Mouse (Mus musculus) cerebellum, adult 2 months (tissue): ENCODE measurements around the gene Myo18a. TPM values are rescaled to one million over a fixed set of nuclear protein-coding genes. Genes with fewer than 3 reads are reported as not detected.

Experiments
- DNase-seq, 2 experiments: peaks; one replicate each; pipeline ENCODE4 v3.0.0; 2021
- H3K27ac ChIP-seq: fragments of 200-500 bp; 2 replicates; pipeline ENCODE4 v1.5.1; 2012; ENCODE audit warnings: low read length, control low read depth, inconsistent platforms; ENCODE audit not compliant: insufficient read depth
- H3K27me3 ChIP-seq: fragments of 200-500 bp; 2 replicates; pipeline ENCODE4 v1.6.1; 2012; ENCODE audit warnings: inconsistent platforms, mild to moderate bottlenecking, low read length, moderate library complexity; ENCODE audit not compliant: control insufficient read depth, insufficient read depth
- H3K4me1 ChIP-seq: fragments of 200-500 bp; 2 replicates; pipeline ENCODE4 v1.6.1; 2011; ENCODE audit warnings: low read length; ENCODE audit not compliant: control insufficient read depth, insufficient read depth
- H3K4me3 ChIP-seq: fragments of 200-500 bp; replicated peaks from 2 replicates; pipeline ENCODE3; 2011; ENCODE audit warnings: mild to moderate bottlenecking, low read depth, low read length, control low read depth; ENCODE audit not compliant: insufficient read depth
- CTCF ChIP-seq: fragments of 200-500 bp; IDR thresholded peaks from 2 replicates; pipeline ENCODE4 v1.5.1; 2011; ENCODE audit warnings: low read depth, mild to moderate bottlenecking, control low read depth, low read length, moderate library complexity, borderline replicate concordance; ENCODE audit not compliant: insufficient read depth
- POLR2A ChIP-seq: fragments of 200-500 bp; IDR thresholded peaks from 2 replicates; pipeline ENCODE4 v1.6.1; 2011; ENCODE audit warnings: low read length, control low read depth, borderline replicate concordance; ENCODE audit not compliant: insufficient read depth
- WGBS: fragments of 180-500 bp; shearing (Covaris S2); methylation state at CpG from one replicate; pipeline ENCODE4 v1.1.7; 2018; 5-methylcytosine and 5-hydroxymethylcytosine counted together
- polyA plus RNA-seq: library from polyadenylated mRNA; depleted of rRNA; stranded (reverse); fragments of >200 nt; gene quantifications from 2 replicates; pipeline ENCODE4 v1.2.3, GENCODE M21; 2012

Myo18a gene
- polyA plus RNA-seq, 1 experiment, result 62.1 TPM

DNA sequence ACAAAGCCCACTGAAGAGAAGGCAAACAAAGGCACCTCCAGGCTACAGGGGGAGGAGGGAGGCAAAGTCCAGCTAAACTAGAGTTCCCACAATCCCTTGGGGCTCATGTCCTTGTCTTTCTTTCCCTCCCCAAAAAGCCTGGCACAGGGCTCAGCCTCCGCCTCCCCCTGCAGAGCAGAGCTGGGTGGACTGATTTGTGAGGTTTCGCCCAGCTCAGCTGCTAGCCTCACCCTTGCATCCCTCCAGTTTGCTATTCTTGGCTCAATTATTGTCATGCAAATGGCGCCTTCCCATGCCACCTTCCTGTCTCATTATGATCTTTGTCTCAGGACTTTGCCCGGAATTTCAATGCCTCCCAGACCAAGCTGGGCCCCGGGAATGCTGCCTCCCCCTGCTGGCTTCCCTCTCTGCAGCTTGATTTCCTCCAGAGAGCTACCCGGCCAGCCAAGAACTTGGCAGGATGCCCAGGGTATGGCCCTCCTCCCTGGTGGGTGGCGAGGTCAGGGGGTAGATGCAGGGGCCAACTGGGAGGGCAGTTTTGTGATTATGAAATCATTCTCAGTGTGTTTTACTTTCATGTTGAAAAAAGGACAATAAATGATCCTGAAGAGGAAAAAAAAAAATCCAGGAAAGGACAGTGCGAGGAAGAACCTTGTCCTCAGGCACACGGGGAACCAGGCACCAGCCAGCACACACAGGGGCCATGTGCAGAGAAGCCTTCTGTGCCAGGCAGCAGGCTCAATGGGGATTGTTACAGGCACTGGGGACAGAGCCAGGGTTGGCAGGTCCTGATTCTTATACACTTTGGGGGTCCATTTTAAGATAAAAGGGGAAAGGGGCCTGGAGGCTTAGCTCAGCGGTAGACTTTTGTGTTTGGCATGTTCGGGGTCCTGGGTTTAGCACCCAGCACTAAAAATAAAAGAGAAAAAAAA is 131.0 kb downstream of the Myo18a start, which contains the start of gene Pipox:
TSS of gene Pipox (minus strand) at position 310 of the 932 bp plus-strand sequence.
- no peak within 1 kb of the TSS for H3K4me3 ChIP-seq
- peak within 1 kb of the TSS; percentile 66 for H3K27ac ChIP-seq
- no peaks in the 10 kb centered on the region for H3K27me3 ChIP-seq
- TF ChIP-seq CTCF, result peak; percentile 40; the same call in 1 of the 2 replicates
- no peak for TF ChIP-seq POLR2A
- H3K4me1 ChIP-seq, result peaks cover 26% of the 10 kb centered on the region; the same call in 1 of the 2 replicates
- WGBS, result 10% methylated on average over 11 of the region's 11 CpGs
- DNase-seq, result peak; percentile 88

DNA sequence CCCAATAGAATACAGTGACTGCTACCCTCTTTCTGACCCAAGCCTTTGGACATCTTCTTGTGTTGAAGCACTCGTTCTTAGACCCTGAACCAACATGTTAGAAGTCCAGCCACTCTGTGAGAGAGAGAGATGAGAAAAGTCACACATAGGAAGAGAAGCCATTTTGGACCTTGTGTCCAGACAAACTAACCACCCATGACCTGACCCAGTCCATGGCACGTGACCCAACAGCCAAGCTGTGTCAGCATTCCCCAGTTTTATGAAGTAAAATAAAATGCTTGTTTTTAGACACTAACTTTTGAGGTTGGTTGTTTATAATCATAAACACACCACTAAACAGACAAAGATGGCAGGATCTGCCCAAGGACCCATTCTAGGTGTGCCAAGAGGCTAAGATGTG is 131.9 kb downstream of the Myo18a start:
- Histone ChIP-seq H3K27ac (no peak overlapping the region), H3K4me1 (peaks cover 26% of the 10 kb centered on the region; the same call in 1 of the 2 replicates), H3K27me3 (no peaks in the 10 kb centered on the region), H3K4me3 (no peak overlapping the region)
- no peak for DNase-seq
- 85% methylated on average over 2 of the region's 2 CpGs for WGBS
- TF ChIP-seq CTCF (no peak), POLR2A (no peak)

DNA sequence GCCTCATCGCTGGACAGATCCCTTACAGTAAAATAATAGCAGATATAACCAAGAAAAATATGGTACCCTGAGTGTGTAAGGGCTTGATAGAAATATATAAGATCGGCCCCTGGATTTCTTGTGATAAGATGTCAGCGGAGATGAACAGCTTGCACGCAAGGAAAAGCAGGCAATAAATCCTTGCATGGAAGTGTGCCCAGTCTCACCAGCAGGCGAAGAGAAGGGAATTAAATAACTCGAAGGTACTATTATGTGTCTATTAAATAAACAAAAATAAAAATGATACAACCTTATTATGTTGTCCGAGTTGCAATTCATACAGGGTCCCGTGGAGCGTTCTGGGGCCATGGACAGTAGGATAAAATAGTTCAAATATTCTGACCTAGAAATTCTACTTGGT is 133.0 kb downstream of the Myo18a start:
- TF ChIP-seq POLR2A, result no peak
- no peak overlapping the region for H3K27ac ChIP-seq
- no peak overlapping the region for H3K4me3 ChIP-seq
- H3K27me3 ChIP-seq, result no peaks in the 10 kb centered on the region
- peaks cover 26% of the 10 kb centered on the region; the same call in 1 of the 2 replicates for H3K4me1 ChIP-seq
- DNase-seq, result peak in 1 of 2 experiments; percentile 47
- 39% methylated on average over 9 of the region's 9 CpGs for WGBS

DNA sequence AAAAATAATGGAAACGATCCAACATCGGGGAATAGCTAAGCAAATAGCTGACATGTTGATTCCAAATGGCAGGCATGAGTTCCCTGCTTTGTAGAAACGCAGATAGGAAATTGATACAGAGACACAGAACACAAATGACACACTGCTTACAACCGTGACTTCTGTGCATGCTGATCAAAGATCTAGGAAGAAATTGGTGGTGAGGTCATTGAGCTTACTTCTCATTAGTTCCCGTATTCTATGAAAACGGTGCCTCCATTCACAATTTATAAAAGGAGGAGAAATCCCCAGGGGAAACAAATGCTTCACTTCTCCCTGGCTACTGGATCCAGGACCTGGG is 133.4 kb downstream of the Myo18a start:
- Histone ChIP-seq H3K27me3 (no peaks in the 10 kb centered on the region), H3K27ac (peak overlapping the region; percentile 50; the same call in 1 of the 2 replicates), H3K4me1 (peaks cover 26% of the 10 kb centered on the region; the same call in 1 of the 2 replicates), H3K4me3 (no peak overlapping the region)
- no peak for DNase-seq
- no peak for TF ChIP-seq POLR2A
- TF ChIP-seq CTCF, result no peak
- WGBS, result 24% methylated on average over 6 of the region's 6 CpGs

DNA sequence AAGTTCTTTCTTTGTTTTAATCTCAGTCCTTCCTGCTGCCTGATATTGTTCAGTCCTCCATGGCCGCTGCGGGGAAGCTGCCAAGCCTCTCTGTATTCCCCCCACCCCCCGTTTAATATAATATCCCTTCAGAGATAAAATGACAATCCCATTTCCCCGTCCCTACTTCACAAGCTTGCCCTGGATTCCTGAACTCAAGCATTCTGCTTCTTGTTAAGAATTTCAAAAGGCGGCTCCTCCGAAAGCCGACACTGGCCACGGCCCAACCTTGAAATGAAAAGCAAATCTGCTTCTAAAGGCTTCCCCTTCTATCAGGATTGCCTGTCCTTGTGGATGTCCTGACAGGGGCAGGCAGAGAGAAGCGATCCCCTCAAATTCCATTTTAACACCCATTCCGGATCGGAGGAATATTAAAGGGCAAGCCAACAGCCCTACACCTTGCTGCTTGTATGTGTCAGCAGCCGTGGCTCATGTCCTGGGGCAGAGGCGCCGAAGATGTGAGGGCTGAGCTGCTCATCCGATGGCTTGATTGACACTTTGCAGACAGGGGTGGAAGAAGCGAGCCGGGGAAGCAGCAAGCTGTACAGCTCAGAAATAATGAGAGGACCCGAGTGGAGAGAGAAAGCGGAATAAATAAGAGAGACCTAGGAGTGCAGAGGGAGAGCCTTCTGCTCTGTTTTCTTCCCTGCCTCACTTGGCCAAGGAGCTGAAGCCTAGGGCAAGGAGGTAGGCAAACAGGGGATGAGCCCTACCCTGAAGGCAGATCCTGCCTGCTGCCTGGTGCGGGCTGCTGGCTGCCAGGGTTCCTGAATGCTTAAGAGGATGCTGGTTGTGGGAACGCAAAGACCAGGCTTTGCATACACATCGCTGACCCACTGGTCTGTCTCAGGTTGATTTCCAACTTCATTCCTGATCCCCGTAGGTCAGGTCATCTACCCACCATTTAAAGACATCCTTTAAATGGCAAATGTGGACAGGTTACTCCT is 134.1 kb downstream of the Myo18a start:
- 12% methylated on average over 23 of the region's 23 CpGs for WGBS
- Histone ChIP-seq H3K27me3 (no peaks in the 10 kb centered on the region), H3K27ac (peak overlapping the region; percentile 50), H3K4me1 (peaks cover 23% of the 10 kb centered on the region; the same call in 1 of the 2 replicates), H3K4me3 (peak overlapping the region; percentile 49)
- peak; percentile 43 to 67 for DNase-seq
- TF ChIP-seq POLR2A (0 out of 2 replicates have a peak, but pooled peaks have one; percentile 27), CTCF (no peak)

DNA sequence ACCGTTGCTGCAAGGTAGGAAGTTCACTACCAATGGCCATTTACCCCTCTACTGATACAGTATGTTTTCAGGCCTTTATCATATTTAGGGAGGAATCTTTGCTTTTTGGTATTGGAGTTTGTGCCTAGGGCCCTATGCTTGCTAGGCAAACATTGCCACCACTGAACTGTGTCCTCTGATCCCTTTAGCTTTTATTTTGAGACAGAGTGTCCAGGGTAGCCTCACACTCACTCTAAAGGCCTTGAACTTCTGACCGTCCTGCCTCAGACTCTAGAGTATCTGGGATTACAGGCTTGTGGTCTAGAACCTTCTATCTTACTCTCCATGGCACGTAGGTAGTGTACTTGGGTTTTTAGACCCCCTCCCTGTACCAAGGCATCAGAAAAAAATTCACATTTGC is 137.1 kb downstream of the Myo18a start:
- no peaks in the 10 kb centered on the region for H3K27me3 ChIP-seq
- no peak overlapping the region for H3K4me3 ChIP-seq
- WGBS, result 80% methylated on average over 3 of the region's 3 CpGs
- no peak for DNase-seq
- TF ChIP-seq POLR2A, result no peak
- TF ChIP-seq CTCF, result no peak
- H3K27ac ChIP-seq, result no peak overlapping the region
- H3K4me1 ChIP-seq, result peaks cover 9% of the 10 kb centered on the region; the same call in 1 of the 2 replicates

DNA sequence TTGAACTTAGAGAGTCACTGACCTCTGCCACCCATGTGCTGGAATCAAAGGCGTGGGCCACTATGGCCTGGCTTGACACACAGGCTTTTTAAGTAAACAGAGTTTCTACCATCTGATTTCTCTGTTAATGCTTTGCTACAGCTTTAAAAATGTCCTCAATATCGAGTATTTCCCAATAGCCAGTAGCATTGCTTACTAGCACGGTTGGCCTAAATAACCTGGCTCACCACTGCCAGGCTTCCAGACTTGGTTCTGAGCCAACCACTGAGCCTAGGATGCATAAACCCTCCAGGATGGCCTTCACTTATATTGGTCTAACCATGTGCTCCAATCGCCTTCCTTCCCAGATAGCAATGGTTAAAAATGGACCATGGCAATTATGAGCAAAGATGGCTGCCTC is 137.7 kb downstream of the Myo18a start:
- no peak for TF ChIP-seq CTCF

More for the DNA sequence above, 137.7 kb downstream of the Myo18a start:
- Histone ChIP-seq H3K4me1 (peaks cover 9% of the 10 kb centered on the region; the same call in 1 of the 2 replicates), H3K27me3 (no peaks in the 10 kb centered on the region), H3K27ac (no peak overlapping the region), H3K4me3 (no peak overlapping the region)
- 72% methylated on average over 4 of the region's 4 CpGs for WGBS
- DNase-seq, result no peak
